Mouse (Mus musculus) liver, embryonic 14.5 days (tissue): ENCODE data around the gene Herc2. TPM values are rescaled to one million over a fixed set of nuclear protein-coding genes. Genes with fewer than 3 reads are reported as not detected.

Source experiments
- ATAC-seq: fragments of 200-750 bp; cut with Nextera tagmentation; 2 replicates; pipeline ENCODE4 v1.8.0; 2017; ENCODE audit warnings: moderate number of reproducible peaks, mild to moderate bottlenecking, moderate library complexity; ENCODE audit not compliant: insufficient read depth
- DNase-seq, 3 experiments: peaks; one replicate each; pipeline ENCODE4 v3.0.0-alpha.2; 2012 to 2013; ENCODE audit warnings: low read depth in 3 of 3, low spot score in 3 of 3
- H3K27ac ChIP-seq: fragments of 300-500 bp; sonication (generic); 2 replicates; pipeline ENCODE4 v1.5.1; 2014; ENCODE audit warnings: moderate library complexity, mild to moderate bottlenecking, control low read depth, inconsistent platforms
- H3K27me3 ChIP-seq: fragments of 300-500 bp; sonication (generic); 2 replicates; pipeline ENCODE4 v1.6.1; 2014; ENCODE audit warnings: mild to moderate bottlenecking, low read length, moderate library complexity; ENCODE audit not compliant: control insufficient read depth, insufficient read depth
- H3K36me3 ChIP-seq: fragments of 300-500 bp; sonication (generic); replicated peaks from 2 replicates; pipeline ENCODE4 v1.6.1; 2014; ENCODE audit warnings: low read depth; ENCODE audit not compliant: control insufficient read depth, insufficient read depth
- H3K4me1 ChIP-seq, 2 experiments: fragments of 200-500 bp in 1 of 2; fragments of 300-500 bp in 1 of 2; sonication (generic) in 1 of 2; replicated peaks; 2 replicates each; pipeline ENCODE4 v1.6.1; 2012 to 2014; ENCODE audit warnings: antibody characterized with exemption in 1 of 2, inconsistent platforms in 1 of 2, low read length in 1 of 2; ENCODE audit not compliant: control insufficient read depth in 2 of 2, insufficient read depth in 2 of 2
- H3K4me2 ChIP-seq: fragments of 300-500 bp; sonication (generic); 2 replicates; pipeline ENCODE4 v1.6.1; 2014; ENCODE audit warnings: low read depth, mild to moderate bottlenecking, control low read depth, moderate library complexity
- H3K4me3 ChIP-seq, 2 experiments: fragments of 200-500 bp in 1 of 2; fragments of 300-500 bp in 1 of 2; sonication (generic) in 1 of 2; 2 replicates each; pipeline ENCODE4 v1.5.1; 2012 to 2014; ENCODE audit warnings: low read depth in 2 of 2, low read length in 2 of 2, mild to moderate bottlenecking in 2 of 2, control low read depth in 1 of 2, inconsistent platforms in 1 of 2, moderate library complexity in 1 of 2; ENCODE audit not compliant: insufficient read depth in 1 of 2
- H3K9ac ChIP-seq: fragments of 300-500 bp; sonication (generic); replicated peaks from 2 replicates; pipeline ENCODE4 v1.6.1; 2014; ENCODE audit warnings: mild to moderate bottlenecking, control low read depth, moderate library complexity
- H3K9me3 ChIP-seq: fragments of 300-500 bp; sonication (generic); 2 replicates; pipeline ENCODE4 v1.6.1; 2016; ENCODE audit warnings: low read length, mixed read lengths; ENCODE audit not compliant: control insufficient read depth
- CTCF ChIP-seq: IDR thresholded peaks from 2 replicates; pipeline ENCODE4 v1.5.1; 2016; ENCODE audit warnings: antibody characterized with exemption, low read depth, control low read depth
- EP300 ChIP-seq: IDR thresholded peaks from 2 replicates; pipeline ENCODE4 v1.6.1; 2016; ENCODE audit warnings: antibody characterized with exemption, low read depth
- WGBS: fragments of 180-500 bp; shearing (Covaris S2); extraction: QIAGEN DNeasy Blood & Tissue Kit; methylation state at CpG from one replicate; pipeline ENCODE4 v1.1.7; 2014; ENCODE audit not compliant: insufficient replicate concordance; 5-methylcytosine and 5-hydroxymethylcytosine counted together
- polyA plus RNA-seq, 2 experiments: library from polyadenylated mRNA; depleted of rRNA in 1 of 2; stranded (reverse) in 1 of 2; unstranded in 1 of 2; fragments of >200 nt; fragmentation: Nextera tagmentation in 1 of 2; extraction: Ambion mirVana in 1 of 2; gene quantifications; 2 replicates each; pipeline versions ENCODE4 v1.2.1 to v1.2.3; 2012 to 2014

Gene Herc2
- polyA plus RNA-seq, 2 experiments: 8.5 to 12.1 TPM

DNA sequence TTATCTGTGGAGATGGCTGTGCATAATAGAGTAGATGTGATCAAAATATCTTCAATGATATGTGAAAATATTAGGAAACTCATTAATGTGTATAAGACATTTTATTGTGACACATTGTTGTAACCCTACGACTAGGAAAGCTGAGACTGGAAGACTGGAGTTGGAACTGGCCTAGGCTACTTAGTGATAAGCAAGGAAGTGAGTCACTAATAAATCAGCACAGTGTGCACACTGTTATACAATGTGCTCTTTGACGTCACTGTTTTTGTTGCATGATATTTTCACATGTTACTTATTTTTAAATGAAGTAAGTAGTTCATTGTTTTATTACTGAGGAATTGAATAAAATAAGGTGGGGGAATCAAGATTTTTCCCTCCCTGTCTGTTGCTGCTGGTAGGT, 16.1 kb downstream of the Herc2 start:
- 57% methylated on average over 2 of the region's 2 CpGs for WGBS
- no peaks in the 10 kb centered on the region for H3K9me3 ChIP-seq
- H3K4me2 ChIP-seq: peak overlapping the region; percentile 3; the same call in 1 of the 2 replicates
- TF ChIP-seq EP300 (no peak), CTCF (no peak)
- no peak overlapping the region for H3K4me3 ChIP-seq
- H3K36me3 ChIP-seq: peaks cover 7% of the 10 kb centered on the region; the same call in 1 of the 2 replicates
- no peaks in the 10 kb centered on the region for H3K4me1 ChIP-seq
- no peak overlapping the region for H3K9ac ChIP-seq
- no peaks in the 10 kb centered on the region for H3K27me3 ChIP-seq
- H3K27ac ChIP-seq: no peak overlapping the region
- ATAC-seq (no peak), DNase-seq (no peak)

DNA sequence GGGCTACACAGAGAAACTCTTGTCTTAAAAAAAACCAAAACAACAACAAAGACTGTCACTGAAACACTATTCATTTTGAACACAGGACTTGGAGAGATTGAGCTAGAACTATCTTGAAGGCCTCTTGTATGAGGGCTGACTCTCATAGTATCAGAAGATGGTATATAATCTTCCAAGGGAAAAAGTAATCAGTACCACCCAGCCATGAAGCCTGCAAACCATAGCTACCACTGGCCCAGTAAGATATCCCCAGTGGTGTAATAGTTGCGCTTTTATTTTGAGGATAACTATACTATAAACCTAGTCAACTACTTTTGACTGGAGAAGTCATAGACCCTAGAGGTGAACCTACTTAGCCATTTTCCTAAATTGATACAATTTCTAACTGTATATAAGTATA, 16.6 kb downstream of the Herc2 start:
- H3K27me3 ChIP-seq: no peaks in the 10 kb centered on the region
- DNase-seq (no peak), ATAC-seq (peak; percentile 50)
- H3K36me3 ChIP-seq: peaks cover 7% of the 10 kb centered on the region; the same call in 1 of the 2 replicates
- no peak overlapping the region for H3K9ac ChIP-seq
- TF ChIP-seq EP300: peak; percentile 42
- no peak for TF ChIP-seq CTCF
- no peak overlapping the region for H3K4me2 ChIP-seq
- H3K4me1 ChIP-seq: no peaks in the 10 kb centered on the region
- H3K9me3 ChIP-seq: no peaks in the 10 kb centered on the region
- 77% methylated on average over 1 of the region's 1 CpGs for WGBS
- no peak overlapping the region for H3K27ac ChIP-seq
- no peak overlapping the region for H3K4me3 ChIP-seq

- TF ChIP-seq CTCF: no peak
- TF ChIP-seq EP300: no peak
- H3K4me3 ChIP-seq: no peak overlapping the region
- H3K4me2 ChIP-seq: no peak overlapping the region
- ATAC-seq: no peak
- H3K9me3 ChIP-seq: no peaks in the 10 kb centered on the region
- 81% methylated on average over 4 of the region's 4 CpGs for WGBS
- no peaks in the 10 kb centered on the region for H3K27me3 ChIP-seq
- H3K4me1 ChIP-seq: no peaks in the 10 kb centered on the region
- DNase-seq: no peak
- H3K9ac ChIP-seq: no peak overlapping the region
- no peak overlapping the region for H3K27ac ChIP-seq
- H3K36me3 ChIP-seq: peaks cover 11% of the 10 kb centered on the region; the same call in 1 of the 2 replicates
Observed at GRCm38 (mm10) chr7:56071724-56072123, 21.7 kb downstream of the Herc2 start.

GRCm38 (mm10) chr7:56083034-56083433, 33.0 kb downstream of the Herc2 start:
- Histone ChIP-seq H3K9me3 (no peaks in the 10 kb centered on the region), H3K36me3 (peaks cover 19% of the 10 kb centered on the region), H3K4me3 (no peak overlapping the region), H3K9ac (no peak overlapping the region), H3K27ac (no peak overlapping the region), H3K4me1 (peaks cover 0 to 2% of the 10 kb centered on the region in 2 experiments; a peak in 2 of 4 replicates), H3K4me2 (no peak overlapping the region), H3K27me3 (no peaks in the 10 kb centered on the region)
- TF ChIP-seq CTCF (no peak), EP300 (no peak)
- DNase-seq (no peak), ATAC-seq (no peak)
- WGBS: 65% methylated on average over 2 of the region's 2 CpGs

GRCm38 (mm10) chr7:56089097-56089496, 39.1 kb downstream of the Herc2 start:
- Histone ChIP-seq H3K4me3 (no peak overlapping the region), H3K36me3 (peaks cover 52% of the 10 kb centered on the region), H3K4me2 (no peak overlapping the region), H3K27ac (no peak overlapping the region), H3K9ac (no peak overlapping the region), H3K27me3 (no peaks in the 10 kb centered on the region), H3K9me3 (no peaks in the 10 kb centered on the region), H3K4me1 (no peaks in the 10 kb centered on the region)
- TF ChIP-seq CTCF: no peak
- TF ChIP-seq EP300: no peak
- DNase-seq (peak in 2 of 3 experiments; percentile 15 to 24), ATAC-seq (peak; percentile 58; the same call in 1 of the 2 replicates)
- 71% methylated on average over 3 of the region's 3 CpGs for WGBS
